Mouse (Mus musculus) myocyte (in vitro differentiated cells): ENCODE results near the gene Tbata. TPM values are rescaled to one million over a fixed set of nuclear protein-coding genes. Genes with fewer than 3 reads are reported as not detected.

Experiments
- H3K27me3 ChIP-seq: one replicate; pipeline ENCODE4 v1.6.1; 2011; ENCODE audit not compliant: control insufficient read depth, insufficient read depth, insufficient read length
- H3K36me3 ChIP-seq: one replicate; pipeline ENCODE4 v1.6.1; 2011; ENCODE audit not compliant: control insufficient read depth, insufficient read depth
- H3K4me2 ChIP-seq: one replicate; pipeline ENCODE4 v1.6.1; 2011; ENCODE audit warnings: low read depth, control low read depth
- H3K4me3 ChIP-seq: one replicate; pipeline ENCODE4 v1.5.1; 2011; ENCODE audit warnings: mild to moderate bottlenecking, control low read depth, moderate library complexity
- H3K79me2 ChIP-seq: one replicate; pipeline ENCODE4 v1.6.1; 2011; ENCODE audit not compliant: control insufficient read depth, insufficient read depth
- H3ac ChIP-seq: one replicate; pipeline ENCODE4 v1.6.1; 2011; ENCODE audit not compliant: control insufficient read depth, insufficient read length
- CEBPB ChIP-seq: IDR thresholded peaks from 2 replicates; pipeline ENCODE4 v1.6.1; 2011; ENCODE audit warnings: mild to moderate bottlenecking, moderate library complexity; ENCODE audit not compliant: poor library complexity, insufficient read depth, severe bottlenecking
- E2F4 ChIP-seq: IDR thresholded peaks from one replicate; pipeline ENCODE4 v1.6.1; 2011; ENCODE audit warnings: mild to moderate bottlenecking, control low read depth, moderate library complexity; ENCODE audit not compliant: insufficient read depth
- MAX ChIP-seq: IDR thresholded peaks from one replicate; pipeline ENCODE4 v1.6.1; 2011; ENCODE audit warnings: low read depth, mild to moderate bottlenecking, control low read depth
- MYOD1 ChIP-seq, 3 experiments: IDR thresholded peaks; one replicate each; pipeline ENCODE4 v1.6.1; 2011; ENCODE audit warnings: control low read depth in 2 of 3, low read depth in 2 of 3, mild to moderate bottlenecking in 2 of 3, moderate library complexity in 1 of 3; ENCODE audit not compliant: insufficient read length in 2 of 3, control insufficient read depth in 1 of 3
- MYOG ChIP-seq, 3 experiments: IDR thresholded peaks; one replicate each; pipeline ENCODE4 v1.6.1; 2011; ENCODE audit warnings: control low read depth in 2 of 3, low read depth in 2 of 3, mild to moderate bottlenecking in 2 of 3; ENCODE audit not compliant: insufficient read length in 2 of 3, control insufficient read depth in 1 of 3, insufficient read depth in 1 of 3
- POLR2A ChIP-seq: IDR thresholded peaks from one replicate; pipeline ENCODE4 v1.6.1; 2011; ENCODE audit warnings: low read depth, mild to moderate bottlenecking, control low read depth, moderate library complexity; ENCODE audit not compliant: insufficient read length
- POLR2AphosphoS2 ChIP-seq: IDR thresholded peaks from one replicate; pipeline ENCODE4 v1.6.1; 2011; ENCODE audit warnings: low read depth, control low read depth; ENCODE audit not compliant: insufficient read length
- REST ChIP-seq: IDR thresholded peaks from one replicate; pipeline ENCODE4 v1.6.1; 2011; ENCODE audit warnings: mild to moderate bottlenecking, control low read depth, moderate library complexity; ENCODE audit not compliant: insufficient read depth, insufficient read length
- SRF ChIP-seq: IDR thresholded peaks from one replicate; pipeline ENCODE4 v1.6.1; 2011; ENCODE audit warnings: low read depth; ENCODE audit not compliant: control insufficient read depth, insufficient read length
- TCF12 ChIP-seq: IDR thresholded peaks from one replicate; pipeline ENCODE4 v1.6.1; 2011; ENCODE audit warnings: mild to moderate bottlenecking, control low read depth; ENCODE audit not compliant: poor library complexity, insufficient read depth, severe bottlenecking
- TCF3 ChIP-seq: IDR thresholded peaks from one replicate; pipeline ENCODE4 v1.6.1; 2011; ENCODE audit warnings: low read depth, control low read depth; ENCODE audit not compliant: insufficient read length
- USF1 ChIP-seq: IDR thresholded peaks from one replicate; pipeline ENCODE4 v1.6.1; 2011; ENCODE audit warnings: low read depth, mild to moderate bottlenecking, control low read depth, moderate library complexity
- polyA plus RNA-seq: library from polyadenylated mRNA; unstranded; fragments of >200 nt; fragmentation: generic; extraction: Trizol; gene quantifications from one replicate; pipeline ENCODE4 v1.2.1, GENCODE M21; 2012; ENCODE audit warnings: missing spikeins

Gene Tbata
- polyA plus RNA-seq, 1 experiment = not detected

DNA sequence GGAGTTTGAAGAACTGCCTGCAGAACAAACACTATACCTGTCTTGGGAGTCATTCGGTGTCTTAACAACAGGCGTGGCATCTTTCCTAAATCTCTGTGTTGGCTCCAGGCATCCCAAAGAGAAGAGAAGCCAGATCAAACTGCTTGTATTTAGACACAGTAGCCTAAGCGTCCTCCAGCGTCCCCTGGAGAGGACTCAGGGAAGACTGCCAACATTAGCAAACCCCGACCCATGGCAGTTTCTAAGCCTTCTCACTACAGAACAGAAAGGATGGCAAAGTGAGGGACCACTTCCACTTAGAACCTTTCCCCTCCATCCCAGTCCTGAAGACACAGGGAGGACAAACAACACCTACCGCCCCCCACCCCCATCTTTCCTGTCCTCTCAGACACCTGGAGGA lies 8.2 kb downstream of the Tbata start:
- Histone ChIP-seq H3K79me2 (no peaks in the 10 kb centered on the region), H3ac (no peak overlapping the region), H3K4me3 (no peak overlapping the region), H3K4me2 (no peak overlapping the region), H3K27me3 (no peaks in the 10 kb centered on the region), H3K36me3 (no peaks in the 10 kb centered on the region)
- TF ChIP-seq POLR2A (no peak), E2F4 (no peak), MYOG (IDR thresholded peaks at IDR 0.05; ENCODE audit: control insufficient read depth in 1 of 3, insufficient read depth in 1 of 3, insufficient read length in 2 of 3, low read depth in 2 of 3) (no peak), CEBPB (no peak), USF1 (no peak), MAX (no peak), SRF (no peak), TCF3 (no peak), MYOD1 (IDR thresholded peaks at IDR 0.05; ENCODE audit: control insufficient read depth in 1 of 3, insufficient read length in 2 of 3, low read depth in 2 of 3) (no peak), POLR2AphosphoS2 (no peak), TCF12 (no peak), REST (no peak)

DNA sequence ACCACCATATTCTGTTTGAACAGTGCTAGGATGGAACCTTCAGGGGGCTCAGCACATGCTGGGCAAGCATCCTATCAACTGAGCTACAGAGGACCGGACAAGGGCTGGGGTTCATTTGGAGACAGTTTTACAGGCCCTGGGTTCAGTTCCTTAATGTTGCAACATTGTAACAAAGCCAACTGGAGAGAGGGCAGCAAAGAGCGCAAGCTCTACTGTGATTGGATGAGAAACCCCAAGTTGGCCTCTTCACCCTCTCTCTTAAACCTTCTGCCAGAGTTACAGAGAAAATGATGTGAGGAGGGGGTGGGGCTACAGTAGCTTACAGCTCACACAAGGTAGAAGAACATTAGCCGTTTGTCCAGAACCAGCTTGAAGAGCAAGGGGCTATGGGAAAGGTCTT lies 15.2 kb downstream of the Tbata start:
- Histone ChIP-seq H3ac (no peak overlapping the region), H3K4me3 (no peak overlapping the region)

DNA sequence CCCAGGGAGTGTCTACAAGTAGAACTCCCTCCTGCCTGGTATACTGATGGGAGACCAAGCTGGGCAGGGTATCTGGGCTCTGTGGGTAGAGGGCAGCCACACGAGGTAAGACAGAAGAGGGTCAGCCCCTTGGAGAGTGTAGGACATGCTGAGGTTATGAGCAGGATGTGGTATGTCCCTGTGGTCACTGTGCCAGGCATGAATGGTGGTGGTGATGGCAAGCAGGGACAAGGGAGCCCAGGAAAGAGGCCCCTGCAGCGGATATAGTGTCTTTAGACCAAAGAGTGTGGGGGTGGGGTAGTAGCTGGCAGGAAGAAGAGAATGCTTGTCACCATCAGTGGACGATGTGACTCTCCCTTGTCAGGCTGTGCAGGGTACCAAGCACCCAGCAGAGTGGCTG lies 16.3 kb downstream of the Tbata start:
- no peaks in the 10 kb centered on the region for H3K36me3 ChIP-seq
- no peak overlapping the region for H3K4me2 ChIP-seq
- H3K79me2 ChIP-seq = no peaks in the 10 kb centered on the region
- no peak for TF ChIP-seq TCF3
- no peak for TF ChIP-seq MYOG (IDR thresholded peaks at IDR 0.05; ENCODE audit: control insufficient read depth in 1 of 3, insufficient read depth in 1 of 3, insufficient read length in 2 of 3, low read depth in 2 of 3)
- TF ChIP-seq MYOD1 (IDR thresholded peaks at IDR 0.05; ENCODE audit: control insufficient read depth in 1 of 3, insufficient read length in 2 of 3, low read depth in 2 of 3) = no peak
- no peak for TF ChIP-seq MAX
- no peak for TF ChIP-seq CEBPB
- no peak for TF ChIP-seq POLR2A
- TF ChIP-seq USF1 = no peak
- no peak for TF ChIP-seq POLR2AphosphoS2
- no peak for TF ChIP-seq SRF
- TF ChIP-seq REST = no peak
- TF ChIP-seq TCF12 = no peak
- no peak for TF ChIP-seq E2F4
- H3K27me3 ChIP-seq = no peaks in the 10 kb centered on the region
- no peak overlapping the region for H3ac ChIP-seq
- H3K4me3 ChIP-seq = no peak overlapping the region

More for the DNA sequence above, 15.2 kb downstream of the Tbata start:
- Histone ChIP-seq H3K79me2 (no peaks in the 10 kb centered on the region), H3K27me3 (no peaks in the 10 kb centered on the region), H3K4me2 (no peak overlapping the region), H3K36me3 (no peaks in the 10 kb centered on the region)
- TF ChIP-seq CEBPB (no peak), MYOD1 (IDR thresholded peaks at IDR 0.05; ENCODE audit: control insufficient read depth in 1 of 3, insufficient read length in 2 of 3, low read depth in 2 of 3) (no peak), TCF12 (no peak), MYOG (IDR thresholded peaks at IDR 0.05; ENCODE audit: control insufficient read depth in 1 of 3, insufficient read depth in 1 of 3, insufficient read length in 2 of 3, low read depth in 2 of 3) (no peak), POLR2A (no peak), POLR2AphosphoS2 (no peak), TCF3 (no peak), E2F4 (no peak), REST (no peak), USF1 (no peak), MAX (no peak), SRF (no peak)

DNA sequence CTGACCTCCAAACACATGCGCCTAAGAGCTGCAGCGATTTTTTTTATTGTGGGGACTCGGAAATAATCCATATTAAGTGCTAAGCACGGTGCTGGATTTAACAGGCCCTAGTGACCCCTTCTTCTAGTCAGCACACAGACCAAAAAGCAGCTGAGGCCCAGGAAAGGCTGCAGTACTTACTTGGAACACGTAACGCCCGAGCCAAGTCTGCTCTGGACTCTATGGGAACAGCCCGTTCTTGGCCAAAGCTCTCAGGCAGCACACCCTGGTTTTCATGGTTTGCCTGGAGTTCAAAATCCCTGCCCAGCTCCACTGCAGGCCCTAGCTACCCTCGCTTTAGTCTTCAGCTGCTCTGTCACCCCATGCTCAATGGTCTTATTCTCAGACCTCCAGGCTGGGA lies 22.9 kb downstream of the Tbata start:
- Histone ChIP-seq H3ac (no peak overlapping the region), H3K27me3 (no peaks in the 10 kb centered on the region), H3K36me3 (no peaks in the 10 kb centered on the region), H3K4me2 (no peak overlapping the region), H3K4me3 (no peak overlapping the region), H3K79me2 (no peaks in the 10 kb centered on the region)
- no peak for TF ChIP-seq SRF
- no peak for TF ChIP-seq POLR2AphosphoS2

- Histone ChIP-seq H3K4me3 (no peak overlapping the region), H3K4me2 (no peak overlapping the region), H3K36me3 (no peaks in the 10 kb centered on the region), H3ac (no peak overlapping the region), H3K27me3 (no peaks in the 10 kb centered on the region), H3K79me2 (no peaks in the 10 kb centered on the region)
- TF ChIP-seq REST (no peak), CEBPB (no peak), TCF12 (no peak), POLR2A (no peak), MYOD1 (IDR thresholded peaks at IDR 0.05; ENCODE audit: control insufficient read depth in 1 of 3, insufficient read length in 2 of 3, low read depth in 2 of 3) (no peak), MYOG (IDR thresholded peaks at IDR 0.05; ENCODE audit: control insufficient read depth in 1 of 3, insufficient read depth in 1 of 3, insufficient read length in 2 of 3, low read depth in 2 of 3) (no peak), MAX (no peak)
Measured at GRCm38 (mm10) chr10:61195216-61195615, 23.5 kb downstream of the Tbata start.
